18 mouse cellular contexts compared by ENCODE assay signal in genomic region chr2:72619446-72619845, GRCm38 (mm10).
DNase-seq lines count a peak whose midpoint lies in the region; ATAC-seq and TF ChIP-seq lines count a peak whose summit lies in the region.
"Had no signal": no experiment of that assay in that cellular context is flagged by ENCODE, and none has a peak within 500 bp of the region (broad histone marks: within the 10 kb centered on the region; RNA-seq: fewer than 3 reads in every experiment).

No protein-coding gene starts in this region.

- H3K36me3 ChIP-seq in embryonic facial prominence, embryonic 13.5 days = no peaks in the 10 kb centered on the region
- no peaks in the 10 kb centered on the region for H3K36me3 ChIP-seq in embryonic facial prominence, embryonic 10.5 days (replicated peaks)
- no peaks in the 10 kb centered on the region for H3K36me3 ChIP-seq in hindbrain, embryonic 11.5 days (ENCODE audit: control insufficient read depth, insufficient read depth, low read length)
- no peaks in the 10 kb centered on the region for H3K36me3 ChIP-seq in hindbrain, embryonic 14.5 days (replicated peaks; ENCODE audit: control insufficient read depth, insufficient read depth)
- no peaks in the 10 kb centered on the region for H3K36me3 ChIP-seq in lung, postnatal 0 days (ENCODE audit: insufficient read depth, low read length)
- H3K36me3 ChIP-seq: forebrain, embryonic 10.5 days; G1E; liver, embryonic 13.5 days; midbrain, embryonic 12.5 days had no signal

- no peaks in the 10 kb centered on the region for H3K9me3 ChIP-seq in embryonic facial prominence, embryonic 13.5 days
- no peaks in the 10 kb centered on the region for H3K9me3 ChIP-seq in embryonic facial prominence, embryonic 10.5 days
- no peaks in the 10 kb centered on the region for H3K9me3 ChIP-seq in hindbrain, embryonic 11.5 days (ENCODE audit: control insufficient read depth, low read length)
- H3K9me3 ChIP-seq in hindbrain, embryonic 14.5 days (ENCODE audit: control insufficient read depth, low read length) = no peaks in the 10 kb centered on the region
- no peaks in the 10 kb centered on the region for H3K9me3 ChIP-seq in lung, postnatal 0 days (ENCODE audit: low read length)
- H3K9me3 ChIP-seq: forebrain, embryonic 10.5 days; G1E; liver, embryonic 13.5 days; midbrain, embryonic 12.5 days had no signal

- no peak for ATAC-seq in embryonic facial prominence, embryonic 13.5 days (ENCODE audit: insufficient number of reproducible peaks, insufficient read depth, low FRiP score, low TSS enrichment, low read depth)
- ATAC-seq in hindbrain, embryonic 11.5 days (ENCODE audit: low FRiP score) = no peak
- ATAC-seq in hindbrain, embryonic 14.5 days (ENCODE audit: low FRiP score) = no peak
- no peak for ATAC-seq in lung, postnatal 0 days
- ATAC-seq in inflammation-experienced regulatory T-cells, adult 6 months = no peak

- H3K27ac ChIP-seq in embryonic facial prominence, embryonic 13.5 days = peak overlapping the region; percentile 58
- no peak overlapping the region for H3K27ac ChIP-seq in embryonic facial prominence, embryonic 10.5 days (replicated peaks)
- no peak overlapping the region for H3K27ac ChIP-seq in hindbrain, embryonic 11.5 days (ENCODE audit: low read depth, low read length)
- no peak overlapping the region for H3K27ac ChIP-seq in hindbrain, embryonic 14.5 days
- no peak overlapping the region for H3K27ac ChIP-seq in lung, postnatal 0 days (ENCODE audit: low read length)
- H3K27ac ChIP-seq: kidney, postnatal 0 days; liver, embryonic 13.5 days; midbrain, embryonic 12.5 days had no signal

- no peak overlapping the region for H3K4me3 ChIP-seq in embryonic facial prominence, embryonic 13.5 days
- H3K4me3 ChIP-seq in embryonic facial prominence, embryonic 10.5 days = no peak overlapping the region
- H3K4me3 ChIP-seq in hindbrain, embryonic 11.5 days (ENCODE audit: low read depth, low read length) = no peak overlapping the region
- no peak overlapping the region for H3K4me3 ChIP-seq in hindbrain, embryonic 14.5 days (replicated peaks; ENCODE audit: low read length)
- no peak overlapping the region for H3K4me3 ChIP-seq in lung, postnatal 0 days (ENCODE audit: low read depth, low read length)

- no peak overlapping the region for H3K4me2 ChIP-seq in embryonic facial prominence, embryonic 13.5 days
- no peak overlapping the region for H3K4me2 ChIP-seq in hindbrain, embryonic 11.5 days (replicated peaks; ENCODE audit: low read depth, low read length)
- H3K4me2 ChIP-seq in hindbrain, embryonic 14.5 days (replicated peaks) = no peak overlapping the region; the same call in 1 of the 2 replicates
- no peak overlapping the region for H3K4me2 ChIP-seq in lung, postnatal 0 days (replicated peaks; ENCODE audit: low read depth, low read length)

- no peak overlapping the region for H3K9ac ChIP-seq in embryonic facial prominence, embryonic 13.5 days
- H3K9ac ChIP-seq in hindbrain, embryonic 11.5 days (ENCODE audit: low read depth, low read length) = no peak overlapping the region
- H3K9ac ChIP-seq in hindbrain, embryonic 14.5 days = no peak overlapping the region
- H3K9ac ChIP-seq in lung, postnatal 0 days (replicated peaks; ENCODE audit: low read depth) = no peak overlapping the region
- H3K9ac ChIP-seq: liver, embryonic 13.5 days; midbrain, embryonic 12.5 days had no signal

- no peak for DNase-seq in embryonic facial prominence, embryonic 10.5 days (ENCODE audit: low spot score)
- peak; percentile 19 for DNase-seq in hindbrain, embryonic 11.5 days (ENCODE audit: low spot score)
- no peak for DNase-seq in hindbrain, embryonic 14.5 days (ENCODE audit: low spot score)
- DNase-seq in lung, postnatal 36 days = peak; percentile 5
- no peak for DNase-seq in lung, postnatal 0 days (ENCODE audit: low spot score)
- DNase-seq in heart, postnatal 10 days = peak; percentile 24 to 36
- DNase-seq: cerebellum, adult 18-20 months; gastrocnemius, postnatal 25 days; layer of hippocampus, adult 9-11 months; liver, embryonic 13.5 days; right cerebral cortex, postnatal 14 days; thymus, adult 2 months had no signal

- intact Hi-C loops in heart, postnatal 10 days (cut with DNase I) = loop anchor here (5.0 kb wide), 1 partner anchor 62 kb away; no protein-coding TSS in a partner anchor

- no peaks in the 10 kb centered on the region for H3K27me3 ChIP-seq in embryonic facial prominence, embryonic 13.5 days
- H3K27me3 ChIP-seq in embryonic facial prominence, embryonic 10.5 days (replicated peaks; ENCODE audit: low read depth, poor library complexity, severe bottlenecking) = peaks cover 17% of the 10 kb centered on the region; the same call in 1 of the 2 replicates
- H3K27me3 ChIP-seq in hindbrain, embryonic 11.5 days (ENCODE audit: control insufficient read depth, insufficient read depth, low read length) = no peaks in the 10 kb centered on the region
- 0 out of 2 replicates have a peak, but pooled peaks cover 9% of the 10 kb centered on the region for H3K27me3 ChIP-seq in hindbrain, embryonic 14.5 days (ENCODE audit: control insufficient read depth, insufficient read depth, low read length)
- no peaks in the 10 kb centered on the region for H3K27me3 ChIP-seq in lung, postnatal 0 days (replicated peaks; ENCODE audit: insufficient read depth, low read length)

- WGBS in embryonic facial prominence, embryonic 13.5 days = 49% methylated on average over 4 of the region's 4 CpGs
- WGBS in embryonic facial prominence, embryonic 10.5 days = 48% methylated on average over 4 of the region's 4 CpGs
- 50% methylated on average over 4 of the region's 4 CpGs for WGBS in hindbrain, embryonic 11.5 days
- WGBS in hindbrain, embryonic 14.5 days = 39% methylated on average over 4 of the region's 4 CpGs
- WGBS in lung, postnatal 0 days = 38% methylated on average over 4 of the region's 4 CpGs

- peaks cover 23% of the 10 kb centered on the region for H3K4me1 ChIP-seq in embryonic facial prominence, embryonic 13.5 days
- peaks cover 20% of the 10 kb centered on the region for H3K4me1 ChIP-seq in embryonic facial prominence, embryonic 10.5 days
- H3K4me1 ChIP-seq in hindbrain, embryonic 11.5 days (replicated peaks; ENCODE audit: control insufficient read depth, insufficient read depth, low read length) = peaks cover 2% of the 10 kb centered on the region; the same call in 1 of the 2 replicates
- H3K4me1 ChIP-seq in hindbrain, embryonic 14.5 days (replicated peaks; ENCODE audit: control insufficient read depth, insufficient read depth, low read length) = peaks cover 9% of the 10 kb centered on the region
- no peaks in the 10 kb centered on the region for H3K4me1 ChIP-seq in lung, postnatal 0 days (ENCODE audit: insufficient read depth, low read depth, low read length)

- no peak for TF ChIP-seq CTCF in lung, postnatal 0 days (IDR thresholded peaks at IDR 0.05)

- no peak for TF ChIP-seq EP300 in lung, postnatal 0 days (IDR thresholded peaks at IDR 0.05)

Comparison
In these comparisons a context has a peak if more than half of its experiments do, and no peak if none do; other contexts are left out.
1. DNase-seq: peak in hindbrain, embryonic 11.5 days (single experiment), lung, postnatal 36 days (single experiment) and heart, postnatal 10 days (2 of 2); none in embryonic facial prominence, embryonic 10.5 days (single experiment), hindbrain, embryonic 14.5 days (single experiment) and lung, postnatal 0 days (single experiment).